Mouse (Mus musculus) neural tube, embryonic 12.5 days (tissue): ENCODE results near the gene Ackr4. TPM values are rescaled to one million over a fixed set of nuclear protein-coding genes. Genes with fewer than 3 reads are reported as not detected.

Experiments used
- ATAC-seq: fragments of 200-750 bp; cut with Nextera tagmentation; 2 replicates; pipeline ENCODE4 v1.8.0; 2017; ENCODE audit warnings: low read depth, mild to moderate bottlenecking, moderate TSS enrichment, moderate library complexity; ENCODE audit not compliant: low FRiP score
- H3K27ac ChIP-seq: fragments of 300-500 bp; sonication (generic); 2 replicates; pipeline ENCODE4 v1.5.1; 2016
- H3K27me3 ChIP-seq: fragments of 300-500 bp; sonication (generic); replicated peaks from 2 replicates; pipeline ENCODE4 v1.6.1; 2016; ENCODE audit warnings: mild to moderate bottlenecking
- H3K36me3 ChIP-seq: fragments of 300-500 bp; sonication (generic); 2 replicates; pipeline ENCODE4 v1.6.1; 2016; ENCODE audit warnings: mild to moderate bottlenecking
- H3K4me1 ChIP-seq: fragments of 300-500 bp; sonication (generic); 2 replicates; pipeline ENCODE4 v1.6.1; 2016
- H3K4me2 ChIP-seq: fragments of 300-500 bp; sonication (generic); replicated peaks from 2 replicates; pipeline ENCODE4 v1.6.1; 2016; ENCODE audit warnings: mild to moderate bottlenecking
- H3K4me3 ChIP-seq: fragments of 300-500 bp; sonication (generic); 2 replicates; pipeline ENCODE4 v1.5.1; 2016
- H3K9ac ChIP-seq: fragments of 300-500 bp; sonication (generic); 2 replicates; pipeline ENCODE4 v1.6.1; 2016; ENCODE audit warnings: mild to moderate bottlenecking
- H3K9me3 ChIP-seq: fragments of 300-500 bp; sonication (generic); 2 replicates; pipeline ENCODE4 v1.6.1; 2016; ENCODE audit warnings: mild to moderate bottlenecking
- WGBS: fragments of 180-500 bp; shearing (Covaris S2); methylation state at CpG from one replicate; pipeline ENCODE4 v1.1.7; 2016; 5-methylcytosine and 5-hydroxymethylcytosine counted together
- polyA plus RNA-seq: library from polyadenylated mRNA; unstranded; fragments of >200 nt; fragmentation: Nextera tagmentation; extraction: Ambion mirVana; gene quantifications from 2 replicates; pipeline ENCODE4 v1.2.1, GENCODE M21; 2016

Gene Ackr4
- polyA plus RNA-seq, 1 experiment from 2014 or later = 0.48 TPM

DNA sequence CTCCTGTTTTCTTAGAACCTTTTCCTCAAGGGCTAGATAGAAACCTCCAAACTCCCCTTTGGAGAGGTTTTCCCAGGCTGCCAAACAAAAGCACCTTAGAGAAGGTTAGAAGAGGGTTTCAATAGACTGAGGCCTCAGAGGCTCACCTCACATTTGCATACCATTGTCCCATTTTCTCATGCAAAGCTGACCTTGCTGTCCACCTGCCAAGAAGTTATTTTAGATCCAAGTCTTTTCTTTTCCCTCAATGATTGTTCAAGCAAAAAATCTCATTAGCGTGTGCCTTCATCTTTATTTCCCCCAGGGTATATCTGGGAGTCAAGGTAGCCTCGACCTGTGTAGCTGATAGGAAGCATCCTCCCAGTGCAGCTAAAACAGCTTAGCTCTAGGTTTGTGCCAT is 23.8 kb downstream of the Ackr4 start:
- 46% methylated on average over 2 of the region's 2 CpGs for WGBS
- Histone ChIP-seq H3K27ac (no peak overlapping the region), H3K36me3 (no peaks in the 10 kb centered on the region), H3K4me3 (no peak overlapping the region), H3K4me1 (no peaks in the 10 kb centered on the region), H3K27me3 (no peaks in the 10 kb centered on the region), H3K4me2 (no peak overlapping the region), H3K9ac (no peak overlapping the region), H3K9me3 (no peaks in the 10 kb centered on the region)
- no peak for ATAC-seq

DNA sequence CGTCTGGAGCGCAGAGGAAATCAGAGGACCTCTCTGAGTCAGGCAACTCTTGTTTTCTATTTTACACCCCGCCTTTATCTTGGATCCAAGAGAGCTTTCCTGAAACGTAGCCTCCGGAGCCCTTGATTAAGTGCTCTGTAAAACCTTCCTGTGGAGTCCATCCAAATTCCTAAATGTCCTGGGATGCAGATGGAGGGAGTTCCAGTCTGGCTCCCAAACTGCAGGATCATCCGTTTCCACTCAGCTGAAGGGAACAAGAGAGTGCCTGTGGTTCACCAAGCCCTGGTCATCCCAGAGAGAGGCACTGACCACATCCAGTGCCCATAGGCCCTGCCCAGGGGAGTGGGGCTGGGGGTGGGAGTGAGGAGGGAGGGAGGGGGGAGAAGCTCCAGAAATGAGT is 24.4 kb downstream of the Ackr4 start:
- no peak overlapping the region for H3K9ac ChIP-seq
- H3K36me3 ChIP-seq = no peaks in the 10 kb centered on the region
- no peaks in the 10 kb centered on the region for H3K27me3 ChIP-seq
- H3K4me2 ChIP-seq = no peak overlapping the region
- no peaks in the 10 kb centered on the region for H3K4me1 ChIP-seq
- no peak overlapping the region for H3K27ac ChIP-seq
- ATAC-seq = no peak
- H3K9me3 ChIP-seq = no peaks in the 10 kb centered on the region
- 45% methylated on average over 6 of the region's 6 CpGs for WGBS
- no peak overlapping the region for H3K4me3 ChIP-seq

- Histone ChIP-seq H3K9ac (no peak overlapping the region), H3K27ac (no peak overlapping the region), H3K4me2 (no peak overlapping the region), H3K4me1 (no peaks in the 10 kb centered on the region), H3K36me3 (no peaks in the 10 kb centered on the region), H3K4me3 (no peak overlapping the region), H3K9me3 (no peaks in the 10 kb centered on the region), H3K27me3 (no peaks in the 10 kb centered on the region)
- WGBS = 29% methylated on average over 3 of the region's 3 CpGs
- no peak for ATAC-seq
Measured at GRCm38 (mm10) chr9:104101458-104101857, 25.3 kb downstream of the Ackr4 start.

- Histone ChIP-seq H3K9ac (no peak overlapping the region), H3K4me1 (no peaks in the 10 kb centered on the region)
- 59% methylated on average over 7 of the region's 7 CpGs for whole genome bisulfite sequencing
Measured at GRCm38 (mm10) chr9:104100822-104101221, 25.9 kb downstream of the Ackr4 start.

GRCm38 (mm10) chr9:104099060-104099459 is 27.7 kb downstream of the Ackr4 start:
- Histone ChIP-seq H3K36me3 (no peaks in the 10 kb centered on the region), H3K9ac (no peak overlapping the region), H3K4me2 (no peak overlapping the region), H3K27ac (no peak overlapping the region), H3K9me3 (no peaks in the 10 kb centered on the region), H3K4me3 (no peak overlapping the region), H3K27me3 (no peaks in the 10 kb centered on the region), H3K4me1 (no peaks in the 10 kb centered on the region)
- ATAC-seq = no peak
- 95% methylated on average over 11 of the region's 11 CpGs for WGBS

More at GRCm38 (mm10) chr9:104100822-104101221, 25.9 kb downstream of the Ackr4 start:
- no peak overlapping the region for H3K4me2 ChIP-seq
- H3K4me3 ChIP-seq = no peak overlapping the region
- H3K27ac ChIP-seq = no peak overlapping the region
- H3K9me3 ChIP-seq = no peaks in the 10 kb centered on the region
- no peaks in the 10 kb centered on the region for H3K36me3 ChIP-seq
- no peaks in the 10 kb centered on the region for H3K27me3 ChIP-seq
- no peak for ATAC-seq

DNA sequence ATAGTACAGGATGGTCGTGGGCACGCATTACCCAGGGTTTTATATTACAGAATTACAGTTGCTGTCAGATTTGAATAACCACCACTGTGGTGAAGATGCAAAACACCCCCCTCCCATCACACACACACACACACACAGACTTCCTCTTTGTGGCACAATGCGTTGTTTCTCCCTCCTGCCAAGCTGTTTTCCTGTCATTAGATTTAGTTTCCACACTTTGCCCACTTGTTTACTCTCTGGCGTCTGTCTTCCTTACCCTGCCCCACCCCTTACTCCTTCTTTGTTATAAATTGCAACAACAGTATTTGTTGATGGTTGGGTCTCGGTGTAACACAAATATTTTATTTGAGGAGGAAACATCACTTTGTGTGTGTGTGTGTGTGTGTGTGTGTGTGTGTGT is 28.5 kb downstream of the Ackr4 start:
- H3K4me2 ChIP-seq = no peak overlapping the region
- no peaks in the 10 kb centered on the region for H3K27me3 ChIP-seq
- no peaks in the 10 kb centered on the region for H3K4me1 ChIP-seq
- H3K4me3 ChIP-seq = no peak overlapping the region
- no peak overlapping the region for H3K27ac ChIP-seq
- H3K36me3 ChIP-seq = no peaks in the 10 kb centered on the region
- H3K9me3 ChIP-seq = no peaks in the 10 kb centered on the region
- no peak overlapping the region for H3K9ac ChIP-seq
- no peak for ATAC-seq
- WGBS = 78% methylated on average over 5 of the region's 5 CpGs

GRCm38 (mm10) chr9:104092945-104093344 is 33.8 kb downstream of the Ackr4 start:
- Histone ChIP-seq H3K36me3 (no peaks in the 10 kb centered on the region), H3K27me3 (no peaks in the 10 kb centered on the region), H3K9me3 (no peaks in the 10 kb centered on the region), H3K4me3 (no peak overlapping the region), H3K27ac (no peak overlapping the region), H3K4me2 (no peak overlapping the region), H3K9ac (no peak overlapping the region), H3K4me1 (no peaks in the 10 kb centered on the region)
- WGBS = 93% methylated on average over 5 of the region's 5 CpGs
- ATAC-seq = no peak

- no peak for ATAC-seq
- Histone ChIP-seq H3K27me3 (no peaks in the 10 kb centered on the region), H3K4me1 (no peaks in the 10 kb centered on the region), H3K36me3 (no peaks in the 10 kb centered on the region), H3K4me2 (no peak overlapping the region), H3K9me3 (no peaks in the 10 kb centered on the region), H3K27ac (no peak overlapping the region), H3K4me3 (no peak overlapping the region), H3K9ac (no peak overlapping the region)
- 68% methylated on average over 8 of the region's 8 CpGs for WGBS
Measured at GRCm38 (mm10) chr9:104088555-104088954, 38.2 kb downstream of the Ackr4 start.

DNA sequence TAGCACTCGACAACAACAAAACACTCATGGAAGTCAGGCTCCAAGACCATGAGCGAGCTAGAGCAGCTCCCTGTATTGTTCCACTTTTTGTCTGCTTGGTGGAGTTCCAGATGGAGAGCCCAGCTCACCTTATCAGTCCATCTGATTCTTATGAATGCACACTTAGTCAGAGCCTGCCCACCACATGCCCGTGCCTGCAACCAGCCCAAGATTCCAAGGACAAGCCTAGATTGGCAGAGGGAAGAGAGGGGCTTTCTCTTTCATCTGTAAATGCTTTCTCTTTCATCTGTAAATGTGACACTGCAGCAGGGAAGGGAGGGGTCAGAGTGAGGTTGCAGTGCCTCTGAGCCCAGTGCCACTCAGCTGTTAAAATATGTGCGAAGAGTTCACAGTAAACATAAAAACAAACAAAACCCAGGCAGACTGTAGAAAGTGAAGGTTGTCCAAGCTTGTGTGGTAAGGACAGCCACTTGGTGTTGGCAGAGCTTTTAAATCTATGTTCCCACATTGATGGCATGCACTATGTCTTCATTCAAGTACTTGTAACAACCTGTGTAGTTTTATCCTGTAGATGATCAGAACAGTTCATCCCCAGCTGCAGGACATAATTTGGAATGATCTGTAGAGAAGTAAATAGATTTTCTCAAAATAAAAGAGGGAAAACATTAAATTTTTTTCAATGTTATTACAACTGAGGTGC is 40.9 kb downstream of the Ackr4 start:
- no peaks in the 10 kb centered on the region for H3K4me1 ChIP-seq
- no peak overlapping the region for H3K27ac ChIP-seq
- 57% methylated on average over 4 of the region's 4 CpGs for WGBS
- ATAC-seq = no peak
- no peaks in the 10 kb centered on the region for H3K36me3 ChIP-seq
- H3K4me2 ChIP-seq = no peak overlapping the region
- H3K9ac ChIP-seq = no peak overlapping the region
- no peaks in the 10 kb centered on the region for H3K27me3 ChIP-seq
- H3K9me3 ChIP-seq = no peaks in the 10 kb centered on the region
- H3K4me3 ChIP-seq = no peak overlapping the region

DNA sequence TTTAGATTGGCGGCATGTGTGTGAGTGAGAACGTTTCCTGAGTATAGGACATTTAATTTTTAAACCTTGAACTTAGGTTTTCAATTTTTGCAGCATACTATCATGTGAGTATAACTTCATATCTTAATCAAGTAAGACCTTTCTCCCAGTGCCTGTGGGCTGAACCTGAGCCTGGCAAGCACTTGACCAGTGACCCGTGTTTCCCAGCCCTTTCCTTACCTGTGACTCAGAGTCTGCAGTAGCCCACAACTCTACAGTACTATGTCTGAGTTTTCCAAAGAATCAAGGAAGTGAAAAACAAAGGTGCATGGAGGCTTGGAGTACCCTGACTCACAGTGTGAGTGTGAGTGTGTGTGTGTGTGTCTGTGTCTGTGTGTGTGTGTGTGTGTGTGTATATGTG is 46.7 kb downstream of the Ackr4 start:
- Histone ChIP-seq H3K27ac (no peak overlapping the region), H3K9ac (no peak overlapping the region), H3K4me2 (no peak overlapping the region), H3K36me3 (no peaks in the 10 kb centered on the region), H3K9me3 (no peaks in the 10 kb centered on the region), H3K4me3 (no peak overlapping the region), H3K27me3 (no peaks in the 10 kb centered on the region), H3K4me1 (no peaks in the 10 kb centered on the region)
- no peak for ATAC-seq
- WGBS = 81% methylated on average over 3 of the region's 3 CpGs

- WGBS = 54% methylated on average over 5 of the region's 5 CpGs
- no peak for ATAC-seq
- Histone ChIP-seq H3K4me1 (no peaks in the 10 kb centered on the region), H3K27ac (no peak overlapping the region), H3K36me3 (no peaks in the 10 kb centered on the region), H3K4me2 (no peak overlapping the region), H3K4me3 (no peak overlapping the region), H3K9me3 (no peaks in the 10 kb centered on the region), H3K27me3 (no peaks in the 10 kb centered on the region), H3K9ac (no peak overlapping the region)
Measured at GRCm38 (mm10) chr9:104079379-104079778, 47.4 kb downstream of the Ackr4 start.

DNA sequence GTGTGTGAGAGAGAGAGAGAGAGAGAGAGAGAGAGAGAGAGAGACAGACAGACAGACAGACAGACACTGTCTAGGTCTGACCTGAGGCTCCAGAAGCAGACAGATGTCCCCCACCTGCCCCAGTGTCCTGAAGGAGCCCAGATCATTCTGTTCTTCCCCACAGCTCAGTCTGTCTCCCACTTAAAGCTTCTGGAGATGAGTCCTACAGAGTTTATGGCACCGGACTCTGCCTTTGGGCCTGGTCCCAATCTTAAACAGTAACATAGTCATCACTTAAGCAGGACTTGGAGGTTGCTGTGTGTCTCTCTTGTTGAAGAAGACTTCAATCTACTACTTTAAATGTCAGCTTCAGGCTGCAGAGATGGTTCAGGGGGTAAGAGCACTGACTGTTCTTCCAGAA is 48.0 kb downstream of the Ackr4 start:
- Histone ChIP-seq H3K9ac (no peak overlapping the region), H3K4me1 (no peaks in the 10 kb centered on the region), H3K27me3 (no peaks in the 10 kb centered on the region), H3K9me3 (no peaks in the 10 kb centered on the region), H3K27ac (no peak overlapping the region), H3K4me3 (no peak overlapping the region), H3K4me2 (no peak overlapping the region), H3K36me3 (no peaks in the 10 kb centered on the region)
- ATAC-seq = no peak
- WGBS = 94% methylated on average over 1 of the region's 1 CpGs

- ATAC-seq = no peak
- no peaks in the 10 kb centered on the region for H3K27me3 ChIP-seq
- H3K9me3 ChIP-seq = no peaks in the 10 kb centered on the region
- WGBS = 67% methylated on average over 2 of the region's 2 CpGs
- H3K36me3 ChIP-seq = no peaks in the 10 kb centered on the region
- H3K9ac ChIP-seq = no peak overlapping the region
- no peak overlapping the region for H3K4me2 ChIP-seq
- H3K4me3 ChIP-seq = no peak overlapping the region
- H3K4me1 ChIP-seq = no peaks in the 10 kb centered on the region
- H3K27ac ChIP-seq = no peak overlapping the region
Measured at GRCm38 (mm10) chr9:104075808-104076207, 50.9 kb downstream of the Ackr4 start.
